Mouse (Mus musculus) liver, embryonic 13.5 days (tissue): ENCODE results near the gene Lrp1. TPM values are rescaled to one million over a fixed set of nuclear protein-coding genes. Genes with fewer than 3 reads are reported as not detected.

Experiments
- ATAC-seq: fragments of 200-750 bp; cut with Nextera tagmentation; 2 replicates; pipeline ENCODE4 v1.8.0; 2017; ENCODE audit warnings: low read depth, mild to moderate bottlenecking, moderate number of reproducible peaks, moderate library complexity
- DNase-seq: peaks from one replicate; pipeline ENCODE4 v3.0.0; 2022
- H3K27ac ChIP-seq: fragments of 300-500 bp; sonication (generic); 2 replicates; pipeline ENCODE4 v1.5.1; 2015; ENCODE audit warnings: moderate library complexity, mild to moderate bottlenecking, inconsistent platforms
- H3K27me3 ChIP-seq: fragments of 300-500 bp; sonication (generic); 2 replicates; pipeline ENCODE4 v1.6.1; 2015; ENCODE audit warnings: mild to moderate bottlenecking, inconsistent platforms
- H3K36me3 ChIP-seq: fragments of 300-500 bp; sonication (generic); 2 replicates; pipeline ENCODE4 v1.6.1; 2015; ENCODE audit warnings: mild to moderate bottlenecking, inconsistent platforms
- H3K4me1 ChIP-seq: fragments of 300-500 bp; sonication (generic); replicated peaks from 2 replicates; pipeline ENCODE4 v1.6.1; 2015; ENCODE audit warnings: inconsistent platforms
- H3K4me2 ChIP-seq: fragments of 300-500 bp; sonication (generic); 2 replicates; pipeline ENCODE4 v1.6.1; 2015; ENCODE audit warnings: inconsistent platforms, mild to moderate bottlenecking, moderate library complexity
- H3K4me3 ChIP-seq: fragments of 300-500 bp; sonication (generic); replicated peaks from 2 replicates; pipeline ENCODE4 v1.5.1; 2015; ENCODE audit warnings: mild to moderate bottlenecking, inconsistent platforms
- H3K9ac ChIP-seq: fragments of 300-500 bp; sonication (generic); 2 replicates; pipeline ENCODE4 v1.6.1; 2015; ENCODE audit warnings: mild to moderate bottlenecking, inconsistent platforms
- H3K9me3 ChIP-seq: fragments of 300-500 bp; sonication (generic); replicated peaks from 2 replicates; pipeline ENCODE4 v1.6.1; 2016; ENCODE audit warnings: inconsistent platforms
- WGBS: fragments of 180-500 bp; shearing (Covaris S2); methylation state at CpG from one replicate; pipeline ENCODE4 v1.1.7; 2015; ENCODE audit not compliant: insufficient replicate concordance; 5-methylcytosine and 5-hydroxymethylcytosine counted together
- polyA plus RNA-seq: library from polyadenylated mRNA; unstranded; fragments of >200 nt; fragmentation: Nextera tagmentation; extraction: Ambion mirVana; gene quantifications from 2 replicates; pipeline ENCODE4 v1.2.1, GENCODE M21; 2015

Lrp1 gene
- polyA plus RNA-seq, 1 experiment from 2014 or later = 15.1 TPM

- Histone ChIP-seq H3K4me1 (peaks cover 24% of the 10 kb centered on the region), H3K9ac (peak overlapping the region; percentile 59; the same call in 1 of the 2 replicates), H3K27ac (peak overlapping the region; percentile 81), H3K27me3 (peaks cover 57% of the 10 kb centered on the region), H3K4me3 (peak overlapping the region; percentile 55), H3K4me2 (peak overlapping the region; percentile 73), H3K36me3 (no peaks in the 10 kb centered on the region), H3K9me3 (no peaks in the 10 kb centered on the region)
- ATAC-seq = peak; percentile 47
- DNase-seq = no peak
- 1% methylated on average over 13 of the region's 13 CpGs for WGBS
Observed at GRCm38 (mm10) chr10:127622057-127622392, 1.1 kb upstream of the Lrp1 start.

GRCm38 (mm10) chr10:127621191-127622056 is 476 bp upstream of the Lrp1 start:
- DNase-seq (peak; percentile 26), ATAC-seq (peak; percentile 76)
- Histone ChIP-seq H3K4me1 (peaks cover 29% of the 10 kb centered on the region), H3K9me3 (no peaks in the 10 kb centered on the region), H3K4me2 (peak overlapping the region; percentile 73), H3K9ac (peak overlapping the region; percentile 59), H3K4me3 (peak overlapping the region; percentile 58), H3K27ac (peak overlapping the region; percentile 81), H3K36me3 (no peaks in the 10 kb centered on the region), H3K27me3 (peaks cover 62% of the 10 kb centered on the region)
- under 1% methylated on average over 37 of the region's 39 CpGs for WGBS

- Histone ChIP-seq H3K4me2 (peak overlapping the region; percentile 73), H3K27me3 (peaks cover 76% of the 10 kb centered on the region), H3K9ac (peak overlapping the region; percentile 44), H3K4me1 (peaks cover 44% of the 10 kb centered on the region), H3K36me3 (no peaks in the 10 kb centered on the region), H3K27ac (peak overlapping the region; percentile 74), H3K9me3 (no peaks in the 10 kb centered on the region), H3K4me3 (peak overlapping the region; percentile 58)
- no peak for ATAC-seq
- 16% methylated on average over 12 of the region's 12 CpGs for WGBS
- no peak for DNase-seq
Observed at GRCm38 (mm10) chr10:127619941-127620405, 975 bp downstream of the Lrp1 start.

- Histone ChIP-seq H3K36me3 (no peaks in the 10 kb centered on the region), H3K4me3 (peak overlapping the region; percentile 58), H3K9ac (peak overlapping the region; percentile 30), H3K4me1 (peaks cover 51% of the 10 kb centered on the region), H3K27ac (peak overlapping the region; percentile 74), H3K9me3 (no peaks in the 10 kb centered on the region), H3K27me3 (peaks cover 83% of the 10 kb centered on the region), H3K4me2 (peak overlapping the region; percentile 73)
- DNase-seq (no peak), ATAC-seq (no peak)
- 28% methylated on average over 8 of the region's 8 CpGs for WGBS
Observed at GRCm38 (mm10) chr10:127619119-127619721, 1.7 kb downstream of the Lrp1 start.

- Histone ChIP-seq H3K27ac (0 out of 2 replicates have a peak overlapping the region, but pooled peaks have one; percentile 14), H3K9me3 (no peaks in the 10 kb centered on the region), H3K36me3 (no peaks in the 10 kb centered on the region), H3K9ac (no peak overlapping the region), H3K4me2 (peak overlapping the region; percentile 73), H3K4me1 (peaks cover 61% of the 10 kb centered on the region), H3K27me3 (peaks cover 83% of the 10 kb centered on the region), H3K4me3 (no peak overlapping the region)
- no peak for ATAC-seq
- 25% methylated on average over 6 of the region's 6 CpGs for WGBS
- DNase-seq = no peak
Observed at GRCm38 (mm10) chr10:127618173-127618572, 2.8 kb downstream of the Lrp1 start.

GRCm38 (mm10) chr10:127617294-127617693 is 3.7 kb downstream of the Lrp1 start:
- no peak for ATAC-seq
- 0 out of 2 replicates have a peak overlapping the region, but pooled peaks have one; percentile 73 for H3K4me2 ChIP-seq
- H3K9ac ChIP-seq = no peak overlapping the region
- no peaks in the 10 kb centered on the region for H3K36me3 ChIP-seq
- H3K4me1 ChIP-seq = peaks cover 70% of the 10 kb centered on the region
- H3K4me3 ChIP-seq = no peak overlapping the region
- WGBS = 42% methylated on average over 4 of the region's 4 CpGs
- no peak for DNase-seq
- no peaks in the 10 kb centered on the region for H3K9me3 ChIP-seq
- peaks cover 77% of the 10 kb centered on the region for H3K27me3 ChIP-seq
- peak overlapping the region; percentile 69 for H3K27ac ChIP-seq

GRCm38 (mm10) chr10:127616261-127616679 is 4.7 kb downstream of the Lrp1 start:
- Histone ChIP-seq H3K27me3 (peaks cover 67% of the 10 kb centered on the region), H3K36me3 (peaks cover 5% of the 10 kb centered on the region; the same call in 1 of the 2 replicates), H3K4me1 (peaks cover 76% of the 10 kb centered on the region), H3K4me2 (no peak overlapping the region), H3K9ac (no peak overlapping the region), H3K9me3 (no peaks in the 10 kb centered on the region), H3K27ac (peak overlapping the region; percentile 69), H3K4me3 (no peak overlapping the region)
- 45% methylated on average over 7 of the region's 7 CpGs for WGBS
- ATAC-seq (no peak), DNase-seq (no peak)

GRCm38 (mm10) chr10:127615591-127615990 is 5.4 kb downstream of the Lrp1 start:
- Histone ChIP-seq H3K27ac (peak overlapping the region; percentile 69), H3K4me2 (no peak overlapping the region), H3K4me1 (peaks cover 75% of the 10 kb centered on the region)

GRCm38 (mm10) chr10:127615034-127615374 is 5.9 kb downstream of the Lrp1 start:
- Histone ChIP-seq H3K4me3 (no peak overlapping the region), H3K27me3 (peaks cover 56% of the 10 kb centered on the region), H3K27ac (peak overlapping the region; percentile 69; the same call in 1 of the 2 replicates), H3K4me2 (no peak overlapping the region), H3K4me1 (peaks cover 75% of the 10 kb centered on the region), H3K36me3 (peaks cover 8% of the 10 kb centered on the region; the same call in 1 of the 2 replicates), H3K9me3 (no peaks in the 10 kb centered on the region), H3K9ac (no peak overlapping the region)
- ATAC-seq (no peak), DNase-seq (no peak)
- WGBS = 30% methylated on average over 2 of the region's 2 CpGs

More at GRCm38 (mm10) chr10:127615591-127615990, 5.4 kb downstream of the Lrp1 start:
- DNase-seq = no peak
- H3K36me3 ChIP-seq = peaks cover 8% of the 10 kb centered on the region; the same call in 1 of the 2 replicates
- H3K4me3 ChIP-seq = no peak overlapping the region
- peaks cover 62% of the 10 kb centered on the region for H3K27me3 ChIP-seq
- no peak for ATAC-seq
- no peaks in the 10 kb centered on the region for H3K9me3 ChIP-seq
- no peak overlapping the region for H3K9ac ChIP-seq
- WGBS = 41% methylated on average over 3 of the region's 3 CpGs

- H3K9ac ChIP-seq = no peak overlapping the region
- DNase-seq = no peak
- peaks cover 75% of the 10 kb centered on the region for H3K4me1 ChIP-seq
- WGBS = 28% methylated on average over 12 of the region's 12 CpGs
- peaks cover 11% of the 10 kb centered on the region; the same call in 1 of the 2 replicates for H3K36me3 ChIP-seq
- no peak overlapping the region for H3K4me3 ChIP-seq
- ATAC-seq = no peak
- no peak overlapping the region for H3K4me2 ChIP-seq
- peaks cover 50% of the 10 kb centered on the region for H3K27me3 ChIP-seq
- peak overlapping the region; percentile 69; the same call in 1 of the 2 replicates for H3K27ac ChIP-seq
- no peaks in the 10 kb centered on the region for H3K9me3 ChIP-seq
Observed at GRCm38 (mm10) chr10:127614236-127615033, 6.5 kb downstream of the Lrp1 start.
